Comparison of ENCODE assay signal across 22 mouse cellular contexts in genomic region chr2:172413894-172414293, GRCm38 (mm10). TPM values are rescaled to one million over a fixed set of nuclear protein-coding genes. Genes with fewer than 3 reads are reported as not detected.
DNase-seq lines count a peak whose midpoint lies in the region; ATAC-seq and TF ChIP-seq lines count a peak whose summit lies in the region.
"Had no signal": no experiment of that assay in that cellular context is flagged by ENCODE, and none has a peak within 500 bp of the region (broad histone marks: within the 10 kb centered on the region; RNA-seq: fewer than 3 reads in every experiment).

No protein-coding gene starts in this region.

- H3K4me2 ChIP-seq in heart, embryonic 13.5 days = no peak overlapping the region
- no peak overlapping the region for H3K4me2 ChIP-seq in liver, embryonic 13.5 days
- no peak overlapping the region for H3K4me2 ChIP-seq in liver, postnatal 0 days (ENCODE audit: low read depth, low read length)
- H3K4me2 ChIP-seq in lung, postnatal 0 days (replicated peaks; ENCODE audit: low read depth, low read length) = no peak overlapping the region
- H3K4me2 ChIP-seq in CH12.LX (ENCODE audit: insufficient read depth, low read depth, poor library complexity, severe bottlenecking) = peak overlapping the region; percentile 78
- H3K4me2 ChIP-seq: embryonic facial prominence, embryonic 15.5 days; hindbrain, embryonic 14.5 days had no signal

- peaks cover 9% of the 10 kb centered on the region; the same call in 1 of the 2 replicates for H3K27me3 ChIP-seq in heart, embryonic 13.5 days (replicated peaks)
- no peaks in the 10 kb centered on the region for H3K27me3 ChIP-seq in liver, embryonic 13.5 days
- H3K27me3 ChIP-seq in liver, postnatal 0 days (ENCODE audit: insufficient read depth, low read length) = no peaks in the 10 kb centered on the region
- no peaks in the 10 kb centered on the region for H3K27me3 ChIP-seq in lung, postnatal 0 days (replicated peaks; ENCODE audit: insufficient read depth, low read length)
- no peaks in the 10 kb centered on the region for H3K27me3 ChIP-seq in CH12.LX (replicated peaks)
- H3K27me3 ChIP-seq: embryonic facial prominence, embryonic 15.5 days had no signal

- no peak overlapping the region for H3K4me3 ChIP-seq in heart, embryonic 13.5 days
- H3K4me3 ChIP-seq in liver, embryonic 13.5 days (replicated peaks) = no peak overlapping the region
- H3K4me3 ChIP-seq in liver, postnatal 0 days (ENCODE audit: low read depth, low read length) = no peak overlapping the region
- no peak overlapping the region for H3K4me3 ChIP-seq in lung, postnatal 0 days (ENCODE audit: low read depth, low read length)
- H3K4me3 ChIP-seq in CH12.LX (replicated peaks in 1 of 3; ENCODE audit: low read depth in 2 of 3, low read length in 2 of 3, poor library complexity in 1 of 3) = no peak overlapping the region
- H3K4me3 ChIP-seq: embryonic facial prominence, embryonic 15.5 days; erythroblast, embryonic 14.5 days; forebrain, embryonic 10.5 days; gastrocnemius, adult 2 months had no signal

- no peaks in the 10 kb centered on the region for H3K36me3 ChIP-seq in heart, embryonic 13.5 days
- H3K36me3 ChIP-seq in liver, embryonic 13.5 days = no peaks in the 10 kb centered on the region
- H3K36me3 ChIP-seq in liver, postnatal 0 days (replicated peaks; ENCODE audit: insufficient read depth, low read length) = no peaks in the 10 kb centered on the region
- H3K36me3 ChIP-seq in lung, postnatal 0 days (ENCODE audit: insufficient read depth, low read length) = no peaks in the 10 kb centered on the region
- peaks cover 0 to 8% of the 10 kb centered on the region in 2 experiments for H3K36me3 ChIP-seq in CH12.LX (replicated peaks in 1 of 2; ENCODE audit: control insufficient read depth in 1 of 2, insufficient read depth in 1 of 2, low read length in 1 of 2)
- H3K36me3 ChIP-seq: embryonic facial prominence, embryonic 15.5 days; forebrain, embryonic 10.5 days; G1E had no signal

- no peak for TF ChIP-seq EP300 in liver, postnatal 0 days (IDR thresholded peaks at IDR 0.05; ENCODE audit: low read depth)
- no peak for TF ChIP-seq EP300 in lung, postnatal 0 days (IDR thresholded peaks at IDR 0.05)
- peak; percentile 79 for TF ChIP-seq EP300 in CH12.LX (IDR thresholded peaks at IDR 0.05; ENCODE audit: low read length)

- intact Hi-C loops in heart, postnatal 36 days (cut with DNase I) = no loop called here

- no peak for TF ChIP-seq CTCF in liver, postnatal 0 days (IDR thresholded peaks at IDR 0.05; ENCODE audit: low read depth)
- TF ChIP-seq CTCF in lung, postnatal 0 days (IDR thresholded peaks at IDR 0.05) = no peak
- TF ChIP-seq CTCF in CH12.LX (conservative IDR thresholded peaks at IDR 0.05 in 1 of 2, IDR thresholded peaks at IDR 0.05 in 1 of 2; ENCODE audit: low read depth in 2 of 2, low read length in 2 of 2) = no peak

- H3K27ac ChIP-seq in heart, embryonic 13.5 days (replicated peaks) = peak overlapping the region; percentile 61; the same call in 1 of the 2 replicates
- H3K27ac ChIP-seq in liver, embryonic 13.5 days = no peak overlapping the region
- H3K27ac ChIP-seq in liver, postnatal 0 days (ENCODE audit: low read depth) = no peak overlapping the region
- peak overlapping the region; percentile 80 for H3K27ac ChIP-seq in lung, postnatal 0 days (ENCODE audit: low read length)
- peak overlapping the region; percentile 78 for H3K27ac ChIP-seq in CH12.LX (ENCODE audit: insufficient read depth, low read depth)
- H3K27ac ChIP-seq: embryonic facial prominence, embryonic 15.5 days; gastrocnemius, adult 2 months; hindbrain, embryonic 14.5 days had no signal

- dilution Hi-C loops in CH12.LX (cut with MboI; ENCODE audit: extremely low pct_ligation_motif_present, extremely low pct_unique_long_range_greater_than_20kb, low sequenced_read_pairs) = no loop called here

- no peaks in the 10 kb centered on the region for H3K79me2 ChIP-seq in CH12.LX (replicated peaks; ENCODE audit: control insufficient read depth, extremely low read depth, insufficient read depth, poor library complexity, severe bottlenecking)

- H3K4me1 ChIP-seq in heart, embryonic 13.5 days = peaks cover 19% of the 10 kb centered on the region
- peaks cover 20% of the 10 kb centered on the region for H3K4me1 ChIP-seq in liver, embryonic 13.5 days (replicated peaks)
- peaks cover 6% of the 10 kb centered on the region; the same call in 1 of the 2 replicates for H3K4me1 ChIP-seq in liver, postnatal 0 days (ENCODE audit: insufficient read depth)
- H3K4me1 ChIP-seq in lung, postnatal 0 days (ENCODE audit: insufficient read depth, low read depth, low read length) = 0 out of 2 replicates have a peak, but pooled peaks cover 3% of the 10 kb centered on the region
- peaks cover 27 to 81% of the 10 kb centered on the region in 2 experiments for H3K4me1 ChIP-seq in CH12.LX (ENCODE audit: control insufficient read depth in 1 of 2, insufficient read depth in 2 of 2)

- DNase-seq in heart, postnatal 36 days = no peak
- DNase-seq in liver, embryonic 13.5 days = no peak
- no peak for DNase-seq in liver, postnatal 0 days
- DNase-seq in lung, postnatal 0 days (ENCODE audit: low spot score) = no peak
- DNase-seq in lung, adult 18-20 months = no peak
- DNase-seq in CH12.LX (ENCODE audit: extremely low read depth) = no peak
- DNase-seq in B cell, adult 2 months = no peak
- DNase-seq: adrenal gland, adult 8-10 months; adrenal gland, postnatal 36 days; cerebellum, adult 2 months; cerebellum, postnatal 10 days; gastrocnemius, adult 2 months; gastrocnemius, postnatal 25 days; heart, postnatal 4 days had no signal

- WGBS in heart, embryonic 13.5 days = 46% methylated on average over 5 of the region's 5 CpGs
- 42% methylated on average over 5 of the region's 5 CpGs for WGBS in liver, embryonic 13.5 days (ENCODE audit: insufficient replicate concordance)
- 46% methylated on average over 5 of the region's 5 CpGs for WGBS in liver, postnatal 0 days (ENCODE audit: insufficient replicate concordance)
- 54% methylated on average over 5 of the region's 5 CpGs for WGBS in lung, postnatal 0 days

- TF ChIP-seq POLR2A in CH12.LX (IDR thresholded peaks at IDR 0.05; ENCODE audit: low read depth, low read length) = no peak

- ATAC-seq in heart, embryonic 13.5 days (ENCODE audit: extremely low read depth, insufficient number of reproducible peaks, low FRiP score, low TSS enrichment) = no peak
- ATAC-seq in liver, embryonic 13.5 days (ENCODE audit: low read depth) = peak; percentile 13; the same call in 1 of the 2 replicates
- no peak for ATAC-seq in liver, postnatal 0 days
- ATAC-seq in lung, postnatal 0 days = no peak
- ATAC-seq: forebrain, embryonic 14.5 days had no signal

- in situ Hi-C loops in CH12.LX (cut with MboI; ENCODE audit: low pct_ligation_motif_present, low pct_unique_long_range_greater_than_20kb, low sequenced_read_pairs) = no loop called here

- no peak for TF ChIP-seq RAD21 in CH12.LX (IDR thresholded peaks at IDR 0.05; ENCODE audit: low read depth, low read length)

- no peaks in the 10 kb centered on the region for H3K9me3 ChIP-seq in heart, embryonic 13.5 days
- H3K9me3 ChIP-seq in liver, embryonic 13.5 days (replicated peaks) = no peaks in the 10 kb centered on the region
- no peaks in the 10 kb centered on the region for H3K9me3 ChIP-seq in liver, postnatal 0 days (ENCODE audit: low read length)
- no peaks in the 10 kb centered on the region for H3K9me3 ChIP-seq in lung, postnatal 0 days (ENCODE audit: low read length)
- no peaks in the 10 kb centered on the region for H3K9me3 ChIP-seq in CH12.LX (replicated peaks; ENCODE audit: low read length)
- H3K9me3 ChIP-seq: embryonic facial prominence, embryonic 15.5 days; forebrain, embryonic 10.5 days; G1E had no signal

- no peak overlapping the region for H3K9ac ChIP-seq in heart, embryonic 13.5 days
- no peak overlapping the region for H3K9ac ChIP-seq in liver, embryonic 13.5 days
- H3K9ac ChIP-seq in liver, postnatal 0 days (replicated peaks) = no peak overlapping the region
- no peak overlapping the region for H3K9ac ChIP-seq in lung, postnatal 0 days (replicated peaks; ENCODE audit: low read depth)
- peak overlapping the region; percentile 18 for H3K9ac ChIP-seq in CH12.LX (ENCODE audit: insufficient read depth, low read depth)
- H3K9ac ChIP-seq: embryonic facial prominence, embryonic 15.5 days; hindbrain, embryonic 14.5 days had no signal

RNA-seq across cellular contexts. Expression of gene Cass4, which starts 20.3 kb away (rescaled TPM):
- 0.20 and 0.45 TPM in 2 replicates for polyA plus RNA-seq in heart, embryonic 13.5 days (2015; fragmentation: Nextera tagmentation; extraction: Ambion mirVana)
- under 1 TPM; 0.36 to 0.46 TPM for total RNA-seq in heart, postnatal 36 days (2021)
- 0.61 and 0.78 TPM in 2 replicates for polyA plus RNA-seq in liver, embryonic 13.5 days (2015; fragmentation: Nextera tagmentation; extraction: Ambion mirVana)
- polyA plus RNA-seq in liver, postnatal 0 days (2015; fragmentation: Nextera tagmentation; extraction: Ambion mirVana) = 0.59 and 0.72 TPM in 2 replicates
- polyA plus RNA-seq in lung, postnatal 0 days (2015; fragmentation: Nextera tagmentation; extraction: Ambion mirVana) = 9.3 and 11.9 TPM in 2 replicates
- 3.8 and 5.3 TPM in 2 replicates for total RNA-seq in CH12.LX (2012; rRNA removed)
- total RNA-seq in CH12.LX (2014; rRNA removed) = 2.9 and 3.3 TPM in 2 replicates
- 3.7 and 3.8 TPM in 2 replicates for polyA plus RNA-seq in CH12.LX (2012; ENCODE audit: insufficient read length, low read depth)
- polyA plus RNA-seq: erythroblast, embryonic 14.5 days had no signal

RNA-seq across cellular contexts. Expression of gene Rtf2, which starts 26.5 kb away (rescaled TPM):
- polyA plus RNA-seq in heart, embryonic 13.5 days (2015; fragmentation: Nextera tagmentation; extraction: Ambion mirVana) = 49.9 and 50.6 TPM in 2 replicates
- total RNA-seq in heart, postnatal 36 days (2021) = 10 to 100 TPM; 31.9 to 34.3 TPM
- 48.8 and 54.4 TPM in 2 replicates for polyA plus RNA-seq in liver, embryonic 13.5 days (2015; fragmentation: Nextera tagmentation; extraction: Ambion mirVana)
- 62.4 and 68.5 TPM in 2 replicates for polyA plus RNA-seq in liver, postnatal 0 days (2015; fragmentation: Nextera tagmentation; extraction: Ambion mirVana)
- 73.4 and 74.2 TPM in 2 replicates for polyA plus RNA-seq in lung, postnatal 0 days (2015; fragmentation: Nextera tagmentation; extraction: Ambion mirVana)
- total RNA-seq in CH12.LX (2012; rRNA removed) = 61.4 and 66.6 TPM in 2 replicates
- total RNA-seq in CH12.LX (2014; rRNA removed) = 58.5 and 60.3 TPM in 2 replicates
- 72.9 and 90.2 TPM in 2 replicates for polyA plus RNA-seq in CH12.LX (2012; ENCODE audit: insufficient read length, low read depth)

RNA-seq across cellular contexts. Expression of gene Cstf1, which starts 43.4 kb away (rescaled TPM):
- 27.5 and 28.0 TPM in 2 replicates for polyA plus RNA-seq in heart, embryonic 13.5 days (2015; fragmentation: Nextera tagmentation; extraction: Ambion mirVana)
- 10 to 100 TPM; 18.2 to 19.6 TPM for total RNA-seq in heart, postnatal 36 days (2021)
- polyA plus RNA-seq in liver, embryonic 13.5 days (2015; fragmentation: Nextera tagmentation; extraction: Ambion mirVana) = 25.0 and 31.4 TPM in 2 replicates
- polyA plus RNA-seq in liver, postnatal 0 days (2015; fragmentation: Nextera tagmentation; extraction: Ambion mirVana) = 16.2 and 17.1 TPM in 2 replicates
- polyA plus RNA-seq in lung, postnatal 0 days (2015; fragmentation: Nextera tagmentation; extraction: Ambion mirVana) = 16.8 and 19.4 TPM in 2 replicates
- total RNA-seq in CH12.LX (2012; rRNA removed) (44.2 and 52.1 TPM in 2 replicates), CH12.LX (2014; rRNA removed) (59.0 and 62.1 TPM in 2 replicates)
- 49.6 and 53.2 TPM in 2 replicates for polyA plus RNA-seq in CH12.LX (2012; ENCODE audit: insufficient read length, low read depth)

RNA-seq across cellular contexts. Expression of gene Aurka, which starts 43.6 kb away (rescaled TPM):
- 86.6 and 98.3 TPM in 2 replicates for polyA plus RNA-seq in heart, embryonic 13.5 days (2015; fragmentation: Nextera tagmentation; extraction: Ambion mirVana)
- 1 to 10 TPM in 1 of 2 experiments, under 1 TPM in 1; 0.95 to 1.1 TPM for total RNA-seq in heart, postnatal 36 days (2021)
- polyA plus RNA-seq in liver, embryonic 13.5 days (2015; fragmentation: Nextera tagmentation; extraction: Ambion mirVana) = 142 and 172 TPM in 2 replicates
- 41.4 and 45.4 TPM in 2 replicates for polyA plus RNA-seq in liver, postnatal 0 days (2015; fragmentation: Nextera tagmentation; extraction: Ambion mirVana)
- polyA plus RNA-seq in lung, postnatal 0 days (2015; fragmentation: Nextera tagmentation; extraction: Ambion mirVana) = 6.3 and 7.9 TPM in 2 replicates
- total RNA-seq in CH12.LX (2012; rRNA removed) = 88.6 and 103 TPM in 2 replicates
- 73.6 and 84.4 TPM in 2 replicates for total RNA-seq in CH12.LX (2014; rRNA removed)
- 113 and 128 TPM in 2 replicates for polyA plus RNA-seq in CH12.LX (2012; ENCODE audit: insufficient read length, low read depth)

RNA-seq across cellular contexts. Expression of gene Gcnt7, which starts 44.5 kb away (rescaled TPM):
- 0.78 and 0.94 TPM in 2 replicates for polyA plus RNA-seq in heart, embryonic 13.5 days (2015; fragmentation: Nextera tagmentation; extraction: Ambion mirVana)
- total RNA-seq in heart, postnatal 36 days (2021) = not detected
- polyA plus RNA-seq in liver, embryonic 13.5 days (2015; fragmentation: Nextera tagmentation; extraction: Ambion mirVana) = 0.54 TPM in 2 replicates
- polyA plus RNA-seq in liver, postnatal 0 days (2015; fragmentation: Nextera tagmentation; extraction: Ambion mirVana) = 0.25 and 0.40 TPM in 2 replicates
- 0.58 and 0.64 TPM in 2 replicates for polyA plus RNA-seq in lung, postnatal 0 days (2015; fragmentation: Nextera tagmentation; extraction: Ambion mirVana)
- total RNA-seq in CH12.LX (2012; rRNA removed) = 0.17 and 0.29 TPM in 2 replicates
- not detected in 2 replicates for total RNA-seq in CH12.LX (2014; rRNA removed)
- polyA plus RNA-seq in CH12.LX (2012; ENCODE audit: insufficient read length, low read depth) = 0.21 TPM in 1 of 2 replicates, not detected in the other
- total RNA-seq: adrenal gland, adult 8-10 months; adrenal gland, postnatal 36 days; gastrocnemius, adult 2 months; gastrocnemius, postnatal 25 days; granulocyte monocyte progenitor cell, adult 5-6 weeks; heart, postnatal 4 days had no signal
- polyA plus RNA-seq: cerebellum, adult 2 months; erythroblast, embryonic 14.5 days; G1E had no signal

Comparison
In these comparisons a context has a peak if more than half of its experiments do, and no peak if none do; other contexts are left out.
1. H3K27ac ChIP-seq: peak in heart, embryonic 13.5 days (single experiment), lung, postnatal 0 days (single experiment) and CH12.LX (single experiment); none in liver, embryonic 13.5 days (single experiment) and liver, postnatal 0 days (single experiment).